Mouse (Mus musculus) natural killer cell, adult 2 months (primary cell): ENCODE measurements around the gene Ccdc183.

Experiments
- DNase-seq, 2 experiments: peaks; one replicate each; pipeline ENCODE4 v3.0.0; 2022; ENCODE audit warnings: low spot score in 2 of 2

The Ccdc183 gene

DNA sequence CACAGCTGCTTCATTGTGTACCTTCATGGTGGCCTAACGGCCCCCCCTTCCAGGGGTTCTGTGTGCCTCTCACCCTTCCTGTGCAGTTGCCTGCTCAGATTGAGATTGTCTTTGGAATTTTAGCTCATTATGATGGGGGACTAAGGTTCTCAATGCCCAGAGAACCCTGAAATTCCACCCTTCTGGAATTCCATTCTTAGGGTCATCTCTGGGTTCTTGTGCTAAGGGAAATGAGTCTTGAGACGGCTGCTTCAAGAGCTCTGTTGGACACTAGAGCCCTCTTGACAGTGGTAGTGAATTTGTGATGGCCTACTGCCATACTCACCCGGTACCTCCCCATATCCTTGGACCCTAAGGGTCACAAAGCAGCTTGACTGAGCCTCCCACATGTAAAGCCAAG is at the start of gene Ccdc183:
Ccdc183 (minus strand) TSS at position 101 of the 400 bp plus-strand sequence.
- DNase-seq = no peak

DNA sequence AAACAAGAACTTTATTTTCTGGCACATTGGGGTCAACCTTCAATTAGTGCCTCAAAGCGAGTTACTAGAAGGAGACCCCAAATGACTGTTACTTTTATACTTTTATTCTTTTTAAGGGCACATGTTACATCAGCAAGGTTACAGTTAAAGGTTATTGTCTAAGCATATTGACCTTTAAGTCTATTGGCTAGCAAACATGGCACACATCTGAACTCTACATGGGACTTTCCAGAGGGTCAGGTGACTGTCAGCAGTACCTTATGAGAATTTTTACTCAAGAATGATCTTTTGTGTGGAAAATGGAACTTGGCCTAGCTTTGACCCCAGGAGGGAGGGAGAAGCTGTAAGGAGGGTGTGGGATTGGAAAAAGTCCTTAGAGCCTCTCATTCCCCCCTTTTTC is 49.0 kb upstream of the Ccdc183 start:
- no peak for DNase-seq

DNA sequence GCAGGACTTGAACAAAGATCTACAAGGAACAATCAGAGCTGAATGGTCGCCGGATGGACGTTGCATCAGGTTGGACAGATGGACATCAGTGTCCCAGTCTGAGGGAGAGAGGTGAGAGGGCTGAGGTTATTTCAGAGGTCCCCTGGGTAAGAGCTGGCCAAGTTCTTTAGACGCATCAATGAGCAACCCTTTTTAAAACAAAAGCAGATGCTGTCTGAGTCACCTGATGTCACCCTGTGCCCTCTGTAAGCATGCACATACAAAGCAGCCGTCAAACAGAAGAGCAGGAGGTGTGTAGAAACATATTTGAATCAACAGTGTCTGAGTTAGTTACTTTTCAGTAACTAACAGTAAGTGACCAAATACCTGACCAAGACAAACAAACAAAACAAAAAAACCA is 46.6 kb upstream of the Ccdc183 start:
- no peak for DNase-seq

DNA sequence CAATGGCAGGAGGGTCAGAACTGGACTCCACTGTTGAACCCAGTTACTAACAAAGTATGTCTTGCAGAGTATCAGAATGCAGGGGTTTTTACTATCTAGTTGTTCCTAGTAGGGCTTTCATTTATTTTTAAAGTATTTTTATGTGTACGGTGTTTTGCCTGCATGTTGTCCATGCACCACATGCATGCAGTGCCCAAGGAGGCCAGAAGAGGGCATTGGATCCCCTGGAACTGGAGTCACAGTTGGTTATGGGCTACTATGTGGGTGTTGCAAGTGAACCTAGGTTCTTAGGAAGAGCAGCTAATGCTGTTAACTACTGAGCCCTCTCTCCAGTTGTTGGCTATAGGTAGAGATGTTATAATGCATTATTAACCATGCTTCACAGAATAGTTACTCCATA is 46.0 kb upstream of the Ccdc183 start:
- peak in 1 of 2 experiments; percentile 34 for DNase-seq

DNA sequence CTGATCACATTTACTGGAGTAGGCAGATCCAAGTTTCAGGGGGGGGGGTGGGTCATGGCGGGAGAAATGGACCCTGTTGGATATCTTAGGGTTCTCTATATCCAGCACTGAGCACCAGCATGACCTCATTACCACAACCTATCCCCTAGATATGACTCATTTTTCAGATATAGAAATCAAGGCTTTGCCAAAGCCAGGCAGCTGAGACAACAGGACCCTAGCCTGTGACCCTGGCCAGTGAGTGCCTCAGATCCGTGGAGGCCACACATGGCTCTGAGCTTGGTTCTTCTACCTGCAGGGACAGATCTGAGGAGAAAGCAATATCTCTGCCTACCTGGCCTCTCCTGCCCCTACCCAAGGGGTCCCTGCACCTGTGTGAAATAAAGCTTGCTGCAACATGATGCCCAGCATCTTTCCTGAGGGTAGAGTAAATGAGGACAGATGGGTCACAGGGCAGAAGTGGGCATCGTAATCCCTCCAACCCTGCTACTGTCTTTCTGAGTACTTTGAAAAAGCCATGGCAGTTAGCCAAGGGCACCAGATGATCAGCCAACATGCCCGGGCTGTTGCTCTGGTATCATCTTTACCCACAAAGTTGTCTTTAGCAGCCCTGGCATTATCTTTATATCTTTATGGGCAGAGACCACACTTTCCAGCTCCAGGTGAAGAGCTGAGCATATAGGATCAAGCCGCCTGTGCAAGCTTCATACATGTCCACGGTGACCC is 43.9 kb upstream of the Ccdc183 start:
- no peak for DNase-seq

DNA sequence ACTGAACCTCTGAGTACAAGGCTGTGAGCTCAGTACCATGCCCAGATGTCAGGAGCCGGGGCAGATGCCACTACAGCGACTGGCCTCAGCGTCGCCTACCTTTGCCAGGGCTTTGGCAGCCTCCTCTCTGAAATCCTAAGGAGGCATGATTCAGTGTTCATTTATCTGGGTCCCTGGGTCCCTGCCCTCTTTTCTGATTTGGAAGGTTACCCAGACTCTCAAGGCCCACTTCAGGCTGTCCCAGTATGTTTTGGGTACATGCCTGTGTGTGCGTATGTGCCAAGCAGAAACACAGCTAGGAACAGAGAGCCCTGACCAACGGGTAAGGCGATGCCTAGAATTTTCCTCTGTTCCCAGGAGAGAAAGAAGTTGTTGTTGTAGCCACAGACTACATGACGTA is 42.8 kb upstream of the Ccdc183 start:
- no peak for DNase-seq

DNA sequence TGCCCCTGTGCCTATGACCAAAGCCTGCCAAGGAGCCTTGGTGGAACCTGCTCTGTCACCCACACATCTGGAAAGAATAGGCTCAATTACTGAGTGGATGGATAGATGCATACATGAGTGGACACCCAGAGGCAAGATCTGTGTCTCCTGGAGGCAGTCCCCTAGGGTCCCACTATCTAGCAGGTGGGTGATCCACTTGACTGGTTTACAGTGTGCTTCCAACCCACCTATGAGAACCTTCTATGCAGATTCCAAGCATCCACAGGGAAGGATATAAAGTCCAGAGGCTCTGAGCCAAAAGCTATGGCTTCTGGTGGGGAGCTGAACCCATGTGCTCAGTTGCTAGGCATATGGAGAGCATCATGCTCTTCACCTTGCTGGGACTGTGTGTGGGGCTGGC is 40.2 kb upstream of the Ccdc183 start, which contains the start of gene Lcn5:
Lcn5 (plus strand) TSS at position 301 of the 400 bp plus-strand sequence.
- no peak for DNase-seq

DNA sequence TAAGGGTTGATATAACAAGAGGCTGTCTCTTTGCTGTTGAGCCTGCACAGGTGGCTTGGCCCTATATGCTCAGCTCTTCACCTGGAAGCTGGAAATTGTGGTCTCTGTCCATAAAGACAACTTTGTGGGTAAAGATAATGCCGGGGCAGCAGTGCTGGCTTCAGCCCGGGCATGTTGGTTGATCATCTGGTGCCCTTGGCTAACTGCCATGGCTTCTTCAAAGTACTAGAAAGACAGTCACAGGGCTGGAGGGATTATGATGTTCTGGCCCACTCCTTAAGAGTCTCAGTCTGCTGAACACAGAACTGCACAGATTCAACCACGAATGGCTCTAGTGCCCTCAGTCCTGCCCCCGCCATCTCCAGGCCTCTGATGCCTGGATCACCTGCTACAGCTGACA is 39.8 kb upstream of the Ccdc183 start:
- no peak for DNase-seq

DNA sequence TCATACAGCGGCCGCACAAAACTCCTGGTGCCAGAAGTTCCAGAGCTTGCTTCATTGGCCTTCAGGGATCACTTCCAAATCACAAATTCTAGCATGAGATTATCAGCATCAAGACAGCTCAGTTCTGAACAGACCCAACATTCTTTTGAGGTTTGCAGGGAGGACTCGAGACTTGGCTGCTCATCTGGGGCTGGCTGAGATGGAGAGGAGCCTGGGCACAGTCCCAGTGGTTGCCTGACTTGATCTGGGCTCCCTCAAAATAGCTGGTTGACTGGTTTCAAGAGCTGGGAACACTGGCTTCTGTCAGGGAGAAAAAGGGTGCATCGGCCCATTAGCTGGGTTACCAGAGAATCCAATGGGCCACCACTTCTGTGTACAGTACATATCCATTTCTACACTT is 39.2 kb upstream of the Ccdc183 start:
- no peak for DNase-seq

DNA sequence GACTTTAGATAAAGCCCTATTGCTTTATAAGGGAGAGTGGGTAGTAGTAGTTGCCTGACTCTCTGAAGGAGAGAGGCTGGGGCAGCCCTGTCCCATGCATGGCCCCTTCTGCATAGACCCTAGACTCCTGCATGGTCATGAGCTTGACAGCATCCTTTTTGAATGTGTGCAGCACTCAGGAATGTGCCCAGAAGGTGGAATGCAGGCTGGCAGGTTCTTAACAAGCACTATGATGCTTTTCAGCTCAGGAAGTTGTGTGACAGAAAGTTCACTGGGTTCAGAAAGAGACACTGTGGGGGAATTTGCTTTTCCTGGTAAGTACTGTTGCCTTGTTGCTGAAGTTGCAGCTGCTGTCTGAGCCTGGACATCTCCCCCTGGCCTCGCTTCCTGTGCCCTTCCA is 37.0 kb upstream of the Ccdc183 start:
- DNase-seq = no peak

DNA sequence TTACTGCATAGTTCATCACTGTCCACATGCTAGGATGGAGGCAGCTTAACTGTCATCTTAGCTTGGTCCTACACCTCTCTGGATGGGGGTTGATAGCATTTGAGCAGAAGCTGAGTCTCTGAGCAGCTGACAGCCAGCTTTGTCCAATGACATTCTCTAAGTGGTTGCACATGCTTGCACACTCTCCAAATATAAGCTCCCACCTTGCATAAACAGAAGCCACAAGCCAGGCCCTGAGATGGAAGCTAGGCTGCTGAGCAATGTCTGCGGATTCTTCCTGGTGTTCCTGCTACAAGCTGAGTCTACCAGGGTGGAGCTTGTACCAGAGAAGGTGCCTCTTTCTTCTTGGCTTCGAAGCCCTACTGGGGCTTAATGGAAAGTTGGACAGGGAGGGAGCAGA is 35.4 kb upstream of the Ccdc183 start, which contains the start of gene Lcn8:
Lcn8 (plus strand) TSS at position 219 of the 400 bp plus-strand sequence.
- DNase-seq = no peak

DNA sequence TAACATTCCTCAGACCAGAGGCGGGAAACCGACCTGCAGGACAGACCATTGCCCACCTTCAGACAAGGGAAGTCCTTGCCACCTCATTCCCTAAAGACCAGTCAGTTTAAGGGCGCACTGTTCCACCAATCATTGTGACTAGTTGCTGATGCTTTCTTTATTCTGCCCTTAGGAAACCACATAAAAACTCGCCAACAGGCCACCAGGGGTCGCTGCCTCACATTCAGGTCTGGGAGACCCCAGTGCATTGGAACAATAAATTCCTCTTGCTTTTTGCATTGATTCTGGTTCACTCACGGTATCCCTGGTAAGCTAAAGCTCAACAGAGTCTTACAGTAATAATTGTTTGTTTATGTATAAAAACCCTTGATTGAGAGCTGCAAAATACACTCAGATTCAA is 22.4 kb upstream of the Ccdc183 start:
- DNase-seq = peak; percentile 14 to 22

DNA sequence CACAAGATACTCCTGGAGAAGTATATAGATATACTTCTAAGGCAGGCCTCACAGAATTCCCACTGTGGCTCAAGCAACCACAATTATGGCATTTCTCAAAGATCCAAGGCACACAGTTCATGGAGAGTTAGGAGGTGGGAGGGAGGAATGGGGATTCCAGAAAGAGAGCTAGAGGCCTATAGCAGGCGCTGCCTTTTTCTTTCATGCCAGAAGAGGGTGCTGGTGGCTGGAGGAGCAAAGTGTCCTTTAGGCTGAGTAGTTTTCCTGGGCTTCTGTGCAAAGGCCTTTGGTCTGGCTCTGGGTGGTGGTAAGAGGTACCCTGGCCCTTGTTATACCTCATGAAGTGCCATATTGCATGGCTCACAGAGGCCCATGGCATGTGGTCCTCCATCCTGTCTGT is 16.6 kb upstream of the Ccdc183 start:
- DNase-seq = no peak

DNA sequence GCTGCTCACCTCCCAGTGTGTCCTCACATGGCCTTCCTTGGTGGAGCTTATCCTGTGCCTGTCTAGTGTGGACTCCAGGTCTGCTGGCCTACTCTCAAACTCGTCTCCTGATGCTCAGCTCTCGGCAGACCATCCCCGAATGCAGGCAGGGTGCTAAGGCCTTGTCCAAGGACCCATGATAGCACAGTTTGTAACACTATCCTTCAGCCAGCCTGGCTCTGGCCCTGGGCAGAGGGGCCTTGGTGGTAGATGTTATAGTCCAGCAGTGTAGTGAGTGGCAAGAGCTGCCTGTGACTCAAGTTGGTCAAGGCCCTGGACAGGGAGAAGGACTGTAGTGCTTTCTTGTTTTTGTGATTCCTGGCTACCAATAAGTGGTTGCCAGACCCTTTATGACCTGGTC is 16.1 kb upstream of the Ccdc183 start:
- no peak for DNase-seq

DNA sequence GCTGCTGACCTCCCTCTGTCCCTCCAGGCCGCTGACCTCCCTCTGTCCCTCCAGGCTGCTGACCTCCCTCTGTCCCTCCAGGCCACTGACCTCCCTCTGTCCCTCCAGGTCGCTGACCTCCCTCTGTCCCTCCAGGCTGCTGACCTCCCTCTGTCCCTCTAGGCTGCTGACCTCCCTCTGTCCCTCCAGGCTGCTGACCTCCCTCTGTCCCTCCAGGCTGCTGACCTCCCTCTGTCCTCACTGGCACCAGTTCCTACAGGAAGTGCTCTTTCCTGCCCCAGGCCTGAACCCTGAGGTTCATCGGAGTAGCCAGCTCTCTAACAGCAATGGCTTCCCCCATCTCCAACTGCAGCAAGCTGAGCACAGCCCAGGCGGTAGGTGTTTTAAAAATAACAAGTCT is 11.3 kb upstream of the Ccdc183 start:
- DNase-seq = no peak

DNA sequence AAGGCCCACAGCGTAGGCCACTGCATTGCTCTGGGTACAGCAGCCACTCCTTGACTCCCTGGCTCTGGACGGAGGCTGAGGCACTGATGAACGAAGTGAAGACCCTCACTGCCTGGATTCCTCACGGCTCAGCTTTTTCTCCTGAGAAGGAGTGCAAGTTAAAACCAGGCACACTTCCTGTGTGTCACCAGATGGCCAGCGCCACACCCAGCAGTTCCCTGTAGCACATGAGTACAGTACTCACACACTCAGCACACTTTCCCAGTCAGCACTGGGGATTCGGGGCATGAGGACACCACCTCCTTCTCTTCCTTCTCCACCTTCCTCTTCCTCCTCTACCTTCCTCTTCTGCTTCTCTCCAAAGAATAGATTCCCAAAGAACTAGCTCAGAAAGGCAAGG is 10.3 kb upstream of the Ccdc183 start, which contains the start of gene Fcna:
Fcna (minus strand) TSS at position 220 of the 400 bp plus-strand sequence.
- no peak for DNase-seq

DNA sequence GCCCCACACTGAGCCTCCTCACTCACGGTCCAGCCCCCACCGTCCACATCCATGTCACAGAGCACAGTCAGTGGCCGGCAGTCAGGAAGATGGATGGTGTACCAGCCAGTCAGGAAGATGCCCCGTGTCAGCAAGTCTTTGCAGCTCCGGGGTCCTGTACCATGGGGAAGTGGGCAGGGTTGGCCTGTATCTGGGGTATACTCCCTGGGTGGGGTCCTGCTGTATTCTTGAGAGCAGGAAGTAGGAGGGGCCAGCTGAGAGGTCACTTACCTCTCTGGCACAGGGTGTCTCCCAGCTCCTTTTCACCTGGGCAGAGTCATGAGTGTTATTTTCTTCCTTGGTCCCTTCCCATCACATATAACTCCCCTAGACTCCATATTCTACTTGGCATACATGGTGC is 8.5 kb upstream of the Ccdc183 start:
- DNase-seq = no peak

DNA sequence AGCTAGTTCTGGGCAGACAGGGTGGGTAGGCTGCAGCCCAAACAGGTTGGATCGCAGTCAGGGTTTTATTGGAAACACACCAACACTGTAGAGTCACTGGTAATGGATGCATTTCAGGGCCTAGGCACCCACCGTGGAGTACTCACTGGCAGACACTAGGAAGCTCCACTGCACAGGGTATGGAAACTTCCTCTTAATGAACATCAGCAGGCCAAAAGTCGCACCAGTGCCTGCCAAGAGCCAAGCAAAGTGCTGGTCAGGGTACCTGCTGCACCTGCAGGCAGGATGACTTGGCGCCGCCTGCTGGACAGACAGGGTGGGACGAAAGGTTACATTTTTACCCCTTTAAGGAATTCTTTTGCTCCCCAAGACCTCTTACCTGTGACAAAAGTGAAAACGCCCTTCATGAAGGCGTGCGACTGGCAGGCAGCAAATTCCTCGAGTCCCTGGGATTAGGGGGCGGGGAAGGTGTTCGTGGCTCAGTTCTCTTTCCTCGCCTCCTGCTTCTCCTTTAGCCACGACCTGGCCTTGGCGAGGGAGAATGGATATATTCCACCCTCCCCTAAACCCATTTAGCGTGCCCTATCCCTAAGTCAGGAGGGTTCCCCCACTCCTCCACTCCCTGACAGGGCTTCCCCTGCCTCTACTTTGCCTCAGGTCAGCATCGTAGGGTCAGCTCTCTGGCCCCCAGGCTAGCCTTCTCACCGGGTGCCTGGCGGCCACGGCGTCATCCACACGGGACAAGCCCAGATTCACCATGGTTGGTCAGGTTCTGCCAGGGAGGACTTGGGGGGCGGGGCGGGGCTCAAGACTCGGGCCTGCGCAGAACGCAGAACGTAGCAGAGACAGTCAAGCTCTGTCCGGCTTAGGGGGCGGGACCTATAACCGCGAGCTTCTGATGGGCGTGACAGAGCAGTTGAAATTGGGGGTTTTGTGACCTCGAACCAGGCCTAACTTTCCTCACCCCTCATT is 4.0 kb upstream of the Ccdc183 start, which contains the start of gene Tmem141:
Tmem141 (minus strand) TSS at position 777 of the 972 bp plus-strand sequence.
- DNase-seq = peak; percentile 80 to 88

DNA sequence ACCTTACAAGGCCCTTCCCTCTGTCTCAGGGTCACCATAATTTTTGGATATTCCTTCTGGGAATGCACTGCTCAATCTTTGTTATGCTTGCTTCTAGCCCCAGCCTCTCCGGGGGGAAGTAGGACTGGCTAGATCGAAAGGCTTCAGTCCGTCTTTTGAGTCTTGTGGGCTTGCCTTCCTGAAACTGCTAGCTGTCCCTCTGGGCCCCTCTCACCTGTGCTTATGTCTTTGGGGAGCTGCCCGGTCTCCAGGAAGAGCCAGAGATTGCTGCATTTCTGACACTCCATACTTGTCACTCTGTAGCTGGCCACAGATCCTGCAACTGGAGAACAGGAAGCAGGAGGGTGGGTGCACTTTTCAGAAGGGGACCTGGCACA is 3.4 kb upstream of the Ccdc183 start:
- DNase-seq = no peak

DNA sequence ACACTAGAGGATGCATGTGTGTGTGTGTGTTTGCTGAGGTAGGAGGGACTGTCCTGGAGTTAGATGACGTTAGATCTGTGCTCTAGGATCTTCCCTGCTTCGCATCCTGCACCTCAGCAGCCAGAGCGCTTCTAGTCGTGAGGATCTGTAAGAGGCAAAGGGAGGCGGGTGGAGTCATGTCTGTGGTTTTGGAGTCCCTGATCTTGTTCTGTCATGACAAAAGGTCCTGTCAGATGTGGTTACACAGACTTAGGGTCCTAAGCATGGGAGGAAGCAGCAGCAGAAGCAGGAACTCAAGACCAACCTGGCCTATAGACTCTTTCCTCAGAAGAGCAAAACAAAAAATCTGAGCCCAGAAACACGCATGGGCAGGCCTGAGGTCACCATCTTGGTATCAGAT is 2.9 kb upstream of the Ccdc183 start:
- DNase-seq = no peak

DNA sequence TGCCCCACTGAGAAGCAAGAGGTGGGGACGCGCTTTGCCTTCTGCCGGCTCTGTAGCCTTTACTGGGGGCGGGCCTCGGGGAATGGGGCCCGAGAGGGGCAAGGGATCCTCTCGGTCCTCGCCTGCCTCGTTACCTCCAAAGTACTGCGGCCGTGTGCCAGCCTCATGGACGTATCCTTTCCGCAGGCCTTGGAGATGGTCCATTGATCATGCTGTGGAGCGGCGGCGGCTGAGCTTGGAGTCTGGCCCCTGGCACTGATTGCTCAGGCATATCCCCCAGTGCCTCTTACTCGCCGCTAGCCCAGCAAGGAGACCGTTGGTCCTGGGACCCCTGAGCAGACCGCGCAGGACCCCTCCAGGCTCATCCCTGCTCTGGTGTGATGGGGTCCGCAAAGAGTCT is 1.1 kb downstream of the Ccdc183 start:
- no peak for DNase-seq

DNA sequence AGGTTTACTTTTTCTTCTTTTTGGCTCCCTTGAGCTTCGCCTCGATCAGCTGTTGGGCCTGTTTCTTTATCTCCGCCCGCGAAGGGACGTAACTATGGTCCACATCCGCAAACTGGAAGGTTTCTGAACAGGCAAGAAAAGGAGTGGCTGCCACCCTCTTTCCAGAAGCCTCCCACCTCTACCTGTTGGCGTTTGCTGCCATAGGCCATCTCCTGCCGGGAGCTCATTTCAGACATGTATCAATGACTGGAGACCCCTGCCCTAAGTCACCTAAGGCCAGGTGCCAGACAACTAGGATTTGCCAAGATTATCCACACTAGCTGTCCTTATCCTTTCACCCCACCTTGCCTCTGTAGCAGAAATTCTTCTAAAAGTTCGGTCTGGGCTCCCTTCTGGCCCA is 8.8 kb downstream of the Ccdc183 start:
- DNase-seq = no peak
